In genomic region chr7:63520299-63520698, GRCm38 (mm10) we compare ENCODE assay signal across 11 mouse cellular contexts.
"Had no signal": no experiment of that assay in that cellular context is flagged by ENCODE, and none has a peak within 500 bp of the region (broad histone marks: within the 10 kb centered on the region; RNA-seq: fewer than 3 reads in every experiment).

No protein-coding gene starts in this region.

- H3K36me3 ChIP-seq: limb, embryonic 15.5 days; liver, embryonic 12.5 days; midbrain, embryonic 12.5 days had no signal

- H3K27me3 ChIP-seq: limb, embryonic 15.5 days; liver, embryonic 12.5 days; midbrain, embryonic 12.5 days had no signal

- H3K9ac ChIP-seq: limb, embryonic 15.5 days; liver, embryonic 12.5 days; lung, embryonic 14.5 days; midbrain, embryonic 12.5 days had no signal

- ATAC-seq: liver, embryonic 12.5 days had no signal

- H3K4me2 ChIP-seq: limb, embryonic 15.5 days; liver, embryonic 12.5 days; lung, embryonic 14.5 days; midbrain, embryonic 12.5 days had no signal

- H3K27ac ChIP-seq: kidney, postnatal 0 days; layer of hippocampus, adult 2 months; limb, embryonic 15.5 days; liver, embryonic 12.5 days; midbrain, embryonic 12.5 days had no signal

- H3K9me3 ChIP-seq: limb, embryonic 15.5 days; liver, embryonic 12.5 days; midbrain, embryonic 12.5 days had no signal

- DNase-seq: kidney, postnatal 36 days; lung, embryonic 14.5 days; lung, postnatal 10 days; right cerebral cortex, adult 18-20 months; right cerebral cortex, postnatal 25 days; thymus, postnatal 4 days had no signal

- H3K4me3 ChIP-seq: layer of hippocampus, adult 2 months; limb, embryonic 15.5 days; liver, embryonic 12.5 days; midbrain, embryonic 12.5 days had no signal

- H3K4me1 ChIP-seq: limb, embryonic 15.5 days; liver, embryonic 12.5 days; midbrain, embryonic 12.5 days had no signal
